ENCODE assay signal across 16 mouse cellular contexts in genomic region chr5:115668986-115669385, GRCm38 (mm10).
"Had no signal": no experiment of that assay in that cellular context is flagged by ENCODE, and none has a peak within 500 bp of the region (broad histone marks: within the 10 kb centered on the region; RNA-seq: fewer than 3 reads in every experiment).

No protein-coding gene starts in this region.

- ATAC-seq: lung, postnatal 0 days had no signal

- H3K36me3 ChIP-seq: lung, embryonic 15.5 days; midbrain, embryonic 12.5 days; neural tube, embryonic 12.5 days; stomach, embryonic 15.5 days had no signal

- H3K4me3 ChIP-seq: lung, embryonic 15.5 days; megakaryocyte, embryonic 14.5 days; midbrain, embryonic 12.5 days; neural tube, embryonic 12.5 days; stomach, embryonic 15.5 days had no signal

- H3K4me2 ChIP-seq: lung, embryonic 15.5 days; midbrain, embryonic 12.5 days; neural tube, embryonic 12.5 days; stomach, embryonic 15.5 days had no signal

- H3K9ac ChIP-seq: liver, embryonic 14.5 days; lung, embryonic 15.5 days; midbrain, embryonic 12.5 days; neural tube, embryonic 12.5 days; stomach, embryonic 15.5 days had no signal

- H3K27ac ChIP-seq: liver, embryonic 14.5 days; lung, embryonic 15.5 days; macrophage; midbrain, embryonic 12.5 days; neural tube, embryonic 12.5 days; stomach, embryonic 15.5 days had no signal

- H3K27me3 ChIP-seq: lung, embryonic 15.5 days; neural tube, embryonic 12.5 days; stomach, embryonic 15.5 days had no signal

- H3K4me1 ChIP-seq: lung, embryonic 15.5 days; megakaryocyte, embryonic 14.5 days; neural tube, embryonic 12.5 days had no signal

- DNase-seq: lung, adult 2 months; lung, postnatal 14 days; lung, postnatal 36 days; midbrain, embryonic 14.5 days; right cerebral cortex, postnatal 14 days; thymus, adult 2 months; thymus, postnatal 25 days; thymus, postnatal 4 days had no signal

- H3K9me3 ChIP-seq: lung, embryonic 15.5 days; midbrain, embryonic 12.5 days; neural tube, embryonic 12.5 days; stomach, embryonic 15.5 days had no signal
